Mouse (Mus musculus) left cerebral cortex, adult 2 months (tissue): ENCODE measurements around the gene Olfr1335. TPM values are rescaled to one million over a fixed set of nuclear protein-coding genes. Genes with fewer than 3 reads are reported as not detected.
"Not testable (repeated sequence)": the region's sequence is repeated elsewhere in the genome, so short reads cannot be mapped to it uniquely, and the experiment has no call there.

ENCODE experiments used
- DNase-seq, 2 experiments: peaks; one replicate each; pipeline ENCODE4 v3.0.0; 2021 to 2022; ENCODE audit warnings: low spot score in 2 of 2, mixed read lengths in 1 of 2; ENCODE audit errors: extremely low spot score in 1 of 2
- H3K27ac ChIP-seq: fragments of 200-600 bp; 2 replicates; pipeline ENCODE4 v1.8.1; 2022
- H3K4me3 ChIP-seq: fragments of 200-600 bp; 2 replicates; pipeline ENCODE4 v1.8.1; 2022
- CTCF ChIP-seq: fragments of 200-600 bp; IDR thresholded peaks from 2 replicates; pipeline ENCODE4 v1.8.1; 2022; ENCODE audit warnings: antibody characterized with exemption, mild to moderate bottlenecking, moderate library complexity
- intact Hi-C: fragments of 180-260 bp; cut with DNase I; formaldehyde crosslinking; loops from one replicate; pipeline ENCODE4 v1.15.1; 2025
- long read RNA-seq, 2 experiments: library from polyadenylated mRNA; stranded (forward); transcript quantifications; one replicate each; pipeline ENCODE4 v2.0.0; 2021; ENCODE audit warnings: borderline mapping rate in 2 of 2
- total RNA-seq, 2 experiments: library from RNA; stranded (reverse); gene quantifications; 2 replicates each; pipeline ENCODE4 v1.2.3; 2021

The Olfr1335 gene
- total RNA-seq = not detected
- long read RNA-seq, experiment 1 = 0 reads
- long read RNA-seq, experiment 2 = 0 reads

GRCm38 (mm10) chr4:118809844-118810243, at the start of gene Olfr1335:
Gene Olfr1335 (minus strand): TSS chr4:118809944.
- no peak for TF ChIP-seq CTCF
- DNase-seq = no peak
- Histone ChIP-seq H3K27ac (no peak within 1 kb of the TSS), H3K4me3 (no peak within 1 kb of the TSS)
- intact Hi-C loops = no loop called here

- Histone ChIP-seq H3K4me3 (no peak within 1 kb of the TSS), H3K27ac (no peak within 1 kb of the TSS)
- DNase-seq = no peak
- intact Hi-C loops = no loop called here
- no peak for TF ChIP-seq CTCF
These were observed 26.4 kb upstream of the Olfr1335 start, which contains the start of gene Olfr1333 for GRCm38 (mm10) chr4:118836179-118836578. Gene Olfr1333 (minus strand): TSS chr4:118836279.

GRCm38 (mm10) chr4:118818921-118819320, 9.2 kb upstream of the Olfr1335 start:
- intact Hi-C loops = no loop called here
- no peak overlapping the region for H3K27ac ChIP-seq
- no peak overlapping the region for H3K4me3 ChIP-seq
- DNase-seq = no peak
- TF ChIP-seq CTCF = no peak

- H3K27ac ChIP-seq, H3K4me3 ChIP-seq, intact Hi-C loops, DNase-seq: not testable (repeated sequence)
These were observed 16.9 kb downstream of the Olfr1335 start for GRCm38 (mm10) chr4:118792796-118793195.

GRCm38 (mm10) chr4:118782486-118782885, 27.3 kb downstream of the Olfr1335 start, which contains the start of gene Olfr1337:
Gene Olfr1337 (minus strand): TSS chr4:118782586.
- no peak for TF ChIP-seq CTCF
- H3K27ac ChIP-seq = no peak within 1 kb of the TSS
- intact Hi-C loops = no loop called here
- DNase-seq = no peak
- H3K4me3 ChIP-seq = no peak within 1 kb of the TSS

Other genes starting within 250 kb of the Olfr1335 start
- gene Cfap57, start 189.2 kb downstream of the Olfr1335 start, total RNA-seq = under 1 TPM; 0.72 to 0.82 TPM
- 10 to 100 TPM; 52.7 to 61.4 TPM for gene Ebna1bp2, start 189.1 kb downstream of the Olfr1335 start, total RNA-seq
- not detected for gene Olfr62, start 151.0 kb downstream of the Olfr1335 start, total RNA-seq
- gene Olfr1342, start 117.2 kb downstream of the Olfr1335 start, total RNA-seq = not detected
- not detected for gene Olfr1341, start 106.4 kb downstream of the Olfr1335 start, total RNA-seq
- gene Olfr1340, start 89.8 kb downstream of the Olfr1335 start, total RNA-seq = not detected
- gene Olfr1339, start 77.8 kb downstream of the Olfr1335 start, total RNA-seq = not detected
- gene Olfr1338, start 51.2 kb downstream of the Olfr1335 start, total RNA-seq = not detected
- not detected for gene Olfr1337, start 27.4 kb downstream of the Olfr1335 start, total RNA-seq
- gene Olfr1333, start 26.3 kb upstream of the Olfr1335 start, total RNA-seq = not detected
- gene Olfr1331, start 54.7 kb upstream of the Olfr1335 start, total RNA-seq = not detected
- not detected for gene Olfr1330, start 78.7 kb upstream of the Olfr1335 start, total RNA-seq
- not detected for gene Olfr1329, start 107.5 kb upstream of the Olfr1335 start, total RNA-seq
- not detected for gene Olfr1328, start 128.7 kb upstream of the Olfr1335 start, total RNA-seq
- under 1 TPM in 1 of 2 experiments, not detected in 1; 0.23 TPM for gene Lao1, start 151.6 kb upstream of the Olfr1335 start, total RNA-seq